8 mouse cellular contexts compared by ENCODE assay signal in genomic region chr11:69919661-69920265, GRCm38 (mm10). TPM values are rescaled to one million over a fixed set of nuclear protein-coding genes. Genes with fewer than 3 reads are reported as not detected.
DNase-seq lines count a peak whose midpoint lies in the region; ATAC-seq and TF ChIP-seq lines count a peak whose summit lies in the region.

No protein-coding gene starts in this region.

- TF ChIP-seq POLR2A in limb, embryonic 14.5 days (IDR thresholded peaks at IDR 0.05; ENCODE audit: borderline replicate concordance, extremely low read depth, insufficient read depth, insufficient read length) = no peak

- no peaks in the 10 kb centered on the region for H3K27me3 ChIP-seq in hindbrain, embryonic 16.5 days (replicated peaks; ENCODE audit: control insufficient read depth, insufficient read depth, low read length)
- H3K27me3 ChIP-seq in limb, embryonic 14.5 days (ENCODE audit: control insufficient read depth, insufficient read depth, low read length) = no peaks in the 10 kb centered on the region
- no peaks in the 10 kb centered on the region for H3K27me3 ChIP-seq in midbrain, embryonic 15.5 days (replicated peaks)
- no peaks in the 10 kb centered on the region for H3K27me3 ChIP-seq in stomach, embryonic 14.5 days (ENCODE audit: control insufficient read depth, insufficient read depth, low read length)

- intact Hi-C loops in gastrocnemius, adult 2 months (cut with DNase I) = loop anchor here (10.0 kb wide), 1 partner anchor 815 kb away; no protein-coding TSS in a partner anchor

- H3K4me2 ChIP-seq in hindbrain, embryonic 16.5 days (ENCODE audit: low read length) = peak overlapping the region; percentile 83
- H3K4me2 ChIP-seq in limb, embryonic 14.5 days (replicated peaks; ENCODE audit: low read depth, low read length, severe bottlenecking) = peak overlapping the region; percentile 88
- peak overlapping the region; percentile 81 for H3K4me2 ChIP-seq in midbrain, embryonic 15.5 days
- H3K4me2 ChIP-seq in stomach, embryonic 14.5 days (replicated peaks; ENCODE audit: low read depth, low read length) = peak overlapping the region; percentile 44

- ATAC-seq in hindbrain, embryonic 16.5 days = no peak
- ATAC-seq in limb, embryonic 14.5 days (ENCODE audit: low FRiP score, low read depth) = no peak
- no peak for ATAC-seq in midbrain, embryonic 15.5 days (replicated peaks)
- ATAC-seq in stomach, embryonic 14.5 days (ENCODE audit: insufficient number of reproducible peaks, insufficient read depth, low FRiP score, low read depth) = no peak

- H3K4me1 ChIP-seq in hindbrain, embryonic 16.5 days (ENCODE audit: control insufficient read depth, insufficient read depth, low read depth, low read length) = peaks cover 29% of the 10 kb centered on the region
- peaks cover 21% of the 10 kb centered on the region for H3K4me1 ChIP-seq in limb, embryonic 14.5 days (ENCODE audit: control insufficient read depth, insufficient read depth, low read length)
- H3K4me1 ChIP-seq in midbrain, embryonic 15.5 days = peaks cover 43% of the 10 kb centered on the region
- H3K4me1 ChIP-seq in stomach, embryonic 14.5 days (ENCODE audit: control insufficient read depth, insufficient read depth, low read length) = peaks cover 30% of the 10 kb centered on the region

- peak overlapping the region; percentile 97 for H3K4me3 ChIP-seq in gastrocnemius, adult 2 months
- H3K4me3 ChIP-seq in hindbrain, embryonic 16.5 days (ENCODE audit: low read length) = peak overlapping the region; percentile 88
- peak overlapping the region; percentile 97 for H3K4me3 ChIP-seq in limb, embryonic 14.5 days (replicated peaks; ENCODE audit: low read length)
- H3K4me3 ChIP-seq in midbrain, embryonic 15.5 days = peak overlapping the region; percentile 83
- H3K4me3 ChIP-seq in stomach, embryonic 14.5 days (ENCODE audit: low read depth, low read length) = peak overlapping the region; percentile 98

- no peaks in the 10 kb centered on the region for H3K9me3 ChIP-seq in hindbrain, embryonic 16.5 days (ENCODE audit: control insufficient read depth, low read length)
- no peaks in the 10 kb centered on the region for H3K9me3 ChIP-seq in limb, embryonic 14.5 days (ENCODE audit: control insufficient read depth, low read length)
- H3K9me3 ChIP-seq in midbrain, embryonic 15.5 days = no peaks in the 10 kb centered on the region
- no peaks in the 10 kb centered on the region for H3K9me3 ChIP-seq in stomach, embryonic 14.5 days (ENCODE audit: control insufficient read depth, low read depth, low read length)

- H3K36me3 ChIP-seq in hindbrain, embryonic 16.5 days (ENCODE audit: control insufficient read depth, insufficient read depth, low read length) = peaks cover 29% of the 10 kb centered on the region
- H3K36me3 ChIP-seq in limb, embryonic 14.5 days (ENCODE audit: control insufficient read depth, insufficient read depth, low read length) = peaks cover 43% of the 10 kb centered on the region
- H3K36me3 ChIP-seq in midbrain, embryonic 15.5 days (replicated peaks) = peaks cover 34% of the 10 kb centered on the region; the same call in 1 of the 2 replicates
- peaks cover 39% of the 10 kb centered on the region for H3K36me3 ChIP-seq in stomach, embryonic 14.5 days (ENCODE audit: control insufficient read depth, insufficient read depth, low read length)

- peak overlapping the region; percentile 92 for H3K9ac ChIP-seq in hindbrain, embryonic 16.5 days (ENCODE audit: low read depth, low read length)
- H3K9ac ChIP-seq in limb, embryonic 14.5 days (ENCODE audit: low read depth, low read length, severe bottlenecking) = peak overlapping the region; percentile 93
- peak overlapping the region; percentile 89 for H3K9ac ChIP-seq in midbrain, embryonic 15.5 days
- H3K9ac ChIP-seq in stomach, embryonic 14.5 days (replicated peaks; ENCODE audit: low read depth, low read length) = peak overlapping the region; percentile 97

- under 1% methylated on average over 17 of the region's 17 CpGs for WGBS in hindbrain, embryonic 16.5 days
- under 1% methylated on average over 17 of the region's 17 CpGs for WGBS in limb, embryonic 14.5 days
- 2% methylated on average over 17 of the region's 17 CpGs for WGBS in midbrain, embryonic 15.5 days
- WGBS in stomach, embryonic 14.5 days = 2% methylated on average over 17 of the region's 17 CpGs

- DNase-seq in left cerebral cortex, adult 18-20 months (ENCODE audit: low spot score in 2 of 2) = peak; percentile 22 to 36
- no peak for DNase-seq in left cerebral cortex, adult 11 months (ENCODE audit: low spot score)
- DNase-seq in cerebellum, adult 9-10 months = peak; percentile 70
- peak; percentile 92 for DNase-seq in gastrocnemius, adult 2 months
- peak; percentile 78 for DNase-seq in limb, embryonic 14.5 days (ENCODE audit: low spot score)

- TF ChIP-seq CTCF in gastrocnemius, adult 2 months (IDR thresholded peaks at IDR 0.05) = no peak

- H3K27ac ChIP-seq in gastrocnemius, adult 2 months = peak overlapping the region; percentile 96
- peak overlapping the region; percentile 95 for H3K27ac ChIP-seq in hindbrain, embryonic 16.5 days (ENCODE audit: low read depth, low read length)
- H3K27ac ChIP-seq in limb, embryonic 14.5 days (replicated peaks; ENCODE audit: low read depth, low read length) = peak overlapping the region; percentile 88
- H3K27ac ChIP-seq in midbrain, embryonic 15.5 days = peak overlapping the region; percentile 90
- peak overlapping the region; percentile 96 for H3K27ac ChIP-seq in stomach, embryonic 14.5 days (ENCODE audit: low read length)

RNA-seq across cellular contexts. Expression of gene Eif5a, which starts 2.0 kb away (rescaled TPM):
- 100 to 1,000 TPM; 431 to 468 TPM for total RNA-seq in left cerebral cortex, adult 18-20 months (2021)
- 100 to 1,000 TPM; 413 to 433 TPM for total RNA-seq in gastrocnemius, adult 2 months (2021)
- polyA plus RNA-seq in hindbrain, embryonic 16.5 days (2015; fragmentation: Nextera tagmentation; extraction: Ambion mirVana) = 1,120 and 1,123 TPM in 2 replicates
- polyA plus RNA-seq in limb, embryonic 14.5 days (2012; rRNA removed) = 1,009 and 1,079 TPM in 2 replicates
- polyA plus RNA-seq in limb, embryonic 14.5 days (2014; fragmentation: Nextera tagmentation; extraction: Ambion mirVana) = 1,556 and 1,603 TPM in 2 replicates
- polyA plus RNA-seq in midbrain, embryonic 15.5 days (2015; fragmentation: Nextera tagmentation; extraction: Ambion mirVana) = 1,022 and 1,040 TPM in 2 replicates
- 1,510 and 1,553 TPM in 2 replicates for polyA plus RNA-seq in stomach, embryonic 14.5 days (2014; fragmentation: Nextera tagmentation; extraction: Ambion mirVana)

RNA-seq across cellular contexts. Expression of gene Gps2, which starts 6.1 kb away (rescaled TPM):
- 10 to 100 TPM; 33.0 to 33.4 TPM for total RNA-seq in left cerebral cortex, adult 18-20 months (2021)
- 10 to 100 TPM; 47.1 to 49.6 TPM for total RNA-seq in gastrocnemius, adult 2 months (2021)
- 55.2 and 65.7 TPM in 2 replicates for polyA plus RNA-seq in hindbrain, embryonic 16.5 days (2015; fragmentation: Nextera tagmentation; extraction: Ambion mirVana)
- 94.0 and 110 TPM in 2 replicates for polyA plus RNA-seq in limb, embryonic 14.5 days (2012; rRNA removed)
- 67.3 and 74.4 TPM in 2 replicates for polyA plus RNA-seq in limb, embryonic 14.5 days (2014; fragmentation: Nextera tagmentation; extraction: Ambion mirVana)
- 77.6 and 86.6 TPM in 2 replicates for polyA plus RNA-seq in midbrain, embryonic 15.5 days (2015; fragmentation: Nextera tagmentation; extraction: Ambion mirVana)
- 71.3 and 80.0 TPM in 2 replicates for polyA plus RNA-seq in stomach, embryonic 14.5 days (2014; fragmentation: Nextera tagmentation; extraction: Ambion mirVana)

RNA-seq across cellular contexts. Expression of gene Ybx2, which starts 15.8 kb away (rescaled TPM):
- 1 to 10 TPM; 4.6 to 6.5 TPM for total RNA-seq in left cerebral cortex, adult 18-20 months (2021)
- 10 to 100 TPM in 1 of 2 experiments, 1 to 10 TPM in 1; 8.0 to 16.5 TPM for total RNA-seq in gastrocnemius, adult 2 months (2021)
- 5.7 and 6.2 TPM in 2 replicates for polyA plus RNA-seq in hindbrain, embryonic 16.5 days (2015; fragmentation: Nextera tagmentation; extraction: Ambion mirVana)
- polyA plus RNA-seq in limb, embryonic 14.5 days (2012; rRNA removed) = 70.1 and 92.8 TPM in 2 replicates
- polyA plus RNA-seq in limb, embryonic 14.5 days (2014; fragmentation: Nextera tagmentation; extraction: Ambion mirVana) = 7.2 and 10.2 TPM in 2 replicates
- polyA plus RNA-seq in midbrain, embryonic 15.5 days (2015; fragmentation: Nextera tagmentation; extraction: Ambion mirVana) = 5.6 and 6.4 TPM in 2 replicates
- 6.6 and 8.9 TPM in 2 replicates for polyA plus RNA-seq in stomach, embryonic 14.5 days (2014; fragmentation: Nextera tagmentation; extraction: Ambion mirVana)

RNA-seq across cellular contexts. Expression of gene Neurl4, which starts 18.9 kb away (rescaled TPM):
- 100 to 1,000 TPM; 116 to 118 TPM for total RNA-seq in left cerebral cortex, adult 18-20 months (2021)
- total RNA-seq in gastrocnemius, adult 2 months (2021) = 10 to 100 TPM; 25.2 to 33.5 TPM
- polyA plus RNA-seq in hindbrain, embryonic 16.5 days (2015; fragmentation: Nextera tagmentation; extraction: Ambion mirVana) = 17.8 and 19.0 TPM in 2 replicates
- 74.3 and 74.6 TPM in 2 replicates for polyA plus RNA-seq in limb, embryonic 14.5 days (2012; rRNA removed)
- 11.4 and 15.0 TPM in 2 replicates for polyA plus RNA-seq in limb, embryonic 14.5 days (2014; fragmentation: Nextera tagmentation; extraction: Ambion mirVana)
- 23.2 and 24.2 TPM in 2 replicates for polyA plus RNA-seq in midbrain, embryonic 15.5 days (2015; fragmentation: Nextera tagmentation; extraction: Ambion mirVana)
- 12.6 and 12.7 TPM in 2 replicates for polyA plus RNA-seq in stomach, embryonic 14.5 days (2014; fragmentation: Nextera tagmentation; extraction: Ambion mirVana)

RNA-seq across cellular contexts. Expression of gene 2810408A11Rik, which starts 19.0 kb away (rescaled TPM):
- under 1 TPM; 0.35 to 0.72 TPM for total RNA-seq in left cerebral cortex, adult 18-20 months (2021)
- total RNA-seq in gastrocnemius, adult 2 months (2021) = under 1 TPM in 1 of 2 experiments, not detected in 1; 0.33 TPM
- 5.5 and 6.3 TPM in 2 replicates for polyA plus RNA-seq in hindbrain, embryonic 16.5 days (2015; fragmentation: Nextera tagmentation; extraction: Ambion mirVana)
- 8.6 and 8.9 TPM in 2 replicates for polyA plus RNA-seq in limb, embryonic 14.5 days (2012; rRNA removed)
- polyA plus RNA-seq in limb, embryonic 14.5 days (2014; fragmentation: Nextera tagmentation; extraction: Ambion mirVana) = 8.9 and 12.3 TPM in 2 replicates
- 11.1 and 11.8 TPM in 2 replicates for polyA plus RNA-seq in midbrain, embryonic 15.5 days (2015; fragmentation: Nextera tagmentation; extraction: Ambion mirVana)
- polyA plus RNA-seq in stomach, embryonic 14.5 days (2014; fragmentation: Nextera tagmentation; extraction: Ambion mirVana) = 8.5 and 10.4 TPM in 2 replicates
